Mouse (Mus musculus): ENCODE data around the gene Mga. TPM values are rescaled to one million over a fixed set of nuclear protein-coding genes. Genes with fewer than 3 reads are reported as not detected.

Gene Mga
- total and polyA plus RNA-seq, 2 experiments from 2014 or later = 11.4 to 76.4 TPM

DNA sequence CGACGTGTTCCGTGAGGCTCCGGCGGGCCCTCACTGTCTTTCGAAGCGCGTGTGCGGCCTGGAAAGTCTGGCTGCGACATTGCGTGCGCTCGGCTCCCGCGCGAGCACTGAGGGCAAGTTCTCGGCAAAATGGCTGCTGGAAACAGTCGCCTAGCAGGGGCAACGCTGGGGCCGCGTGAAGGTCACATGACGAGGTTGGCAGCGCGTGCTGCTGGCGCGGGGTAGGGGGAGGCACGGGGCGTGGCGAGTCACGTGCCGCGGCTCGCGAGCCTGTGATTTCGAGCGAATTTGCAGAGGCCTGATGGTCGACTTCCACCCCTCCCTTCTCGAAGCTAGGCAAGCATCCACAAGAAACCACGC lies 23.9 kb upstream of the Mga start:
- peak; percentile 96 for ATAC-seq
- no peaks in the 10 kb centered on the region for H3K27me3 ChIP-seq (ENCODE audit: insufficient read depth, low read length)

DNA sequence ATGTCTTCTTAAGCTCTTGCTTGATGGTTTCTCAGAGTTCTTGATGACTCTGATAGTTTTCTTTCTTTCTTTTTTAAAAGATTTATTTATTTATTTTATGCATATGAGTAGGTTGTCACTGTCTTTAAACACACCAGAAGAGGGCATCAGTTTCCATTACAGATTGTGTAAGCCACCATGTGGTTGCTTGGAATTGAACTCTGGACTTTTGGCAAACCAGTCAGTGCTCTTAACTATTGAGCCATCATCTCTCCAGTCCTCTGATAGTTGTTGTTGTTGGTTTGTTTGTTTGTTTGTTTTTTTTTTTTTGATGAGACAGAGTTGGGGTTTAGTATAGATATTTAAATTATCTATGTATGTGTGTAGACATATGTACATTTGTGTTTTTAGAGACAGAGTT lies 21.0 kb upstream of the Mga start:
- ATAC-seq (no peak), DNase-seq (ENCODE audit: low spot score) (no peak)
- Histone ChIP-seq H3K27ac (no peak overlapping the region), H3K4me2 (ENCODE audit: low read depth, low read length) (no peak overlapping the region), H3K9me3 (ENCODE audit: low read length) (no peaks in the 10 kb centered on the region), H3K4me1 (ENCODE audit: insufficient read depth, low read length) (peaks cover 8% of the 10 kb centered on the region), H3K27me3 (ENCODE audit: insufficient read depth, low read length) (no peaks in the 10 kb centered on the region), H3K4me3 (ENCODE audit: low read length) (no peak overlapping the region), H3K9ac (replicated peaks; ENCODE audit: low read length) (no peak overlapping the region), H3K36me3 (ENCODE audit: insufficient read depth, low read length) (no peaks in the 10 kb centered on the region)
- no peak for TF ChIP-seq CTCF (IDR thresholded peaks at IDR 0.05; ENCODE audit: low read depth)

More for the DNA sequence above, 23.9 kb upstream of the Mga start:
- peak; percentile 97 for DNase-seq (ENCODE audit: low spot score)
- under 1% methylated on average over 39 of the region's 39 CpGs for WGBS
- no peaks in the 10 kb centered on the region for H3K36me3 ChIP-seq (ENCODE audit: insufficient read depth, low read length)
- H3K4me1 ChIP-seq (ENCODE audit: insufficient read depth, low read length) = peaks cover 8% of the 10 kb centered on the region
- H3K9ac ChIP-seq (replicated peaks; ENCODE audit: low read length) = peak overlapping the region; percentile 80
- TF ChIP-seq CTCF (IDR thresholded peaks at IDR 0.05; ENCODE audit: low read depth) = 0 out of 2 replicates have a peak, but pooled peaks have one; percentile 3
- H3K4me2 ChIP-seq (ENCODE audit: low read depth, low read length) = peak overlapping the region; percentile 82
- H3K27ac ChIP-seq = peak overlapping the region; percentile 94
- no peaks in the 10 kb centered on the region for H3K9me3 ChIP-seq (ENCODE audit: low read length)
- H3K4me3 ChIP-seq (ENCODE audit: low read length) = peak overlapping the region; percentile 54

DNA sequence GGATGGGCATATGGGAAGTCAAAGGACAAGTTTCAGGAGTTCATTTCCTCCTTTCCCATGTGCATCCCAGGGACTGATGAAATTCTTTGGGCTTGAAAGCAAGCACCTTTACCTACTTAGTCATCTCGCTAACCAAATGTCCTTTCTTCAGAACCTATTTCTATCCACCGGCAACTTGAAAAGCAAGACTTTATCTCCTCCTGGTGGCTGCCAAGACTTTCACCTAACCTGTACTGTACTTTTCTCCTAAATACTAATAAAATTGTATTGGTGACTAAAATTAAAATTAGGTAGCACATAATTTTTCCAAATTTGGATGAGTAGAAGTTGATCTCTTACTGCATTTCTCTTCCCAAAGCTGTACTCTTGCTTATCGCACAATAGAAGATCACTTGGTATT lies 9.8 kb upstream of the Mga start:
- Histone ChIP-seq H3K9me3 (ENCODE audit: low read length) (no peaks in the 10 kb centered on the region), H3K4me2 (ENCODE audit: low read depth, low read length) (no peak overlapping the region), H3K9ac (replicated peaks; ENCODE audit: low read length) (no peak overlapping the region), H3K4me3 (ENCODE audit: low read length) (no peak overlapping the region), H3K27me3 (ENCODE audit: insufficient read depth, low read length) (no peaks in the 10 kb centered on the region), H3K27ac (no peak overlapping the region), H3K36me3 (ENCODE audit: insufficient read depth, low read length) (no peaks in the 10 kb centered on the region), H3K4me1 (ENCODE audit: insufficient read depth, low read length) (no peaks in the 10 kb centered on the region)
- 93% methylated on average over 3 of the region's 3 CpGs for WGBS
- ATAC-seq (no peak), DNase-seq (ENCODE audit: low spot score) (no peak)
- no peak for TF ChIP-seq CTCF (IDR thresholded peaks at IDR 0.05; ENCODE audit: low read depth)

DNA sequence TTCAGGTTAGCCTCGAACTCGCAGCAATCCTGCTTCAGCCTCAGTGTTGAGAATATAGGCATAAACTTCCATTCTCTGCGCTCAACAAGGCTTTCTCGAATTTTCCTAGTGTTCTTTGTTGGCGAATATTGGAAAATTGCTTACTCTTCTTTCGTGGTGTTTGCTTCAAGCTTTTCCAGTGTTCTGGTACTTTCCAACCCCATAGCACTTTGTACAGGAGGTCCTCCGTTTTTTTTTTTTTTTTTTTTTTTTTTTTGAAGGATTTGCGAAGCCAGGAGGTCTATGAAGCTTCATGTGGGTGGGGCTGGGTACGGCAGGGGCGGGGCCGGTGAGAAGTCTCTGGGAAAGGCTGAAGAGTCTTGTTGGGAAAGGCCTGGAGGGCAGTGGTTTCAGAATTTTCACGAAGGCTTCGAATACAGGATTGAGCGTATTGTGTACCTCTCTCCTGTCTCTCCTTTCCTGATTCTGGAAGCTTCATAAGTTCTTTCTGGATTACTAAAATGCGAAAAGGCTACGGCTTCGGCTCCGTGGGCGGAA lies 407 bp upstream of the Mga start:
- no peaks in the 10 kb centered on the region for H3K36me3 ChIP-seq (ENCODE audit: insufficient read depth, low read length)
- H3K4me2 ChIP-seq (ENCODE audit: low read depth, low read length) = peak overlapping the region; percentile 83
- peak; percentile 69 for ATAC-seq
- peak overlapping the region; percentile 44 for H3K9ac ChIP-seq (replicated peaks; ENCODE audit: low read length)
- peaks cover 13% of the 10 kb centered on the region for H3K4me1 ChIP-seq (ENCODE audit: insufficient read depth, low read length)
- TF ChIP-seq CTCF (IDR thresholded peaks at IDR 0.05; ENCODE audit: low read depth) = no peak
- H3K9me3 ChIP-seq (ENCODE audit: low read length) = no peaks in the 10 kb centered on the region
- 15% methylated on average over 18 of the region's 19 CpGs for WGBS
- no peaks in the 10 kb centered on the region for H3K27me3 ChIP-seq (ENCODE audit: insufficient read depth, low read length)
- peak overlapping the region; percentile 87 for H3K27ac ChIP-seq
- H3K4me3 ChIP-seq (ENCODE audit: low read length) = peak overlapping the region; percentile 50
- DNase-seq (ENCODE audit: low spot score) = no peak

DNA sequence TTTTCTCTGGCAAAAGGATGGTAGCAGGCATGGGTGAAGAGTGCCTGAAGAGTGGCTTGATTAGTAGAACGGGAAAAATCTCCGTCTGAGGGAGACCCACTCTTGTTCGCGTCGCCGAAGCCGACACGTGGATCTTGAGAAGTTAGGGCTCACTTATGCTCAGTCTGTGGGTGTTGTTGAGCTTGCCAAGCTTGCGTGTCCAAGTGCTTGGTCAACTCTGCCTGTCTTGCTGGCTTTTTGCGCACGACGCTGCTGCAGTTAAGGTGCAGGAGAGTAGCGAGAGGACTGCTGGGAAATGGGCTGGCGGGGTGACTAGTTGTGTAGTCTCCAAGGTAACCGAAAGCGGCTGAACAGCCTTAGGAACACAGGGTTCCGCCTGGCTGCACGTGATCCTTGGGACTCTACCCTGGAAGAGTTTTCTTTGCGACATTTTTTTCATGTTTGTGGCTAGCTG lies 1.1 kb downstream of the Mga start:
- TF ChIP-seq CTCF (IDR thresholded peaks at IDR 0.05; ENCODE audit: low read depth) = no peak
- H3K4me1 ChIP-seq (ENCODE audit: insufficient read depth, low read length) = peaks cover 13% of the 10 kb centered on the region
- WGBS = 6% methylated on average over 19 of the region's 19 CpGs
- H3K27ac ChIP-seq = peak overlapping the region; percentile 87; the same call in 1 of the 2 replicates
- peak overlapping the region; percentile 44; the same call in 1 of the 2 replicates for H3K9ac ChIP-seq (replicated peaks; ENCODE audit: low read length)
- peaks cover 5% of the 10 kb centered on the region; the same call in 1 of the 2 replicates for H3K36me3 ChIP-seq (ENCODE audit: insufficient read depth, low read length)
- peak overlapping the region; percentile 83 for H3K4me2 ChIP-seq (ENCODE audit: low read depth, low read length)
- DNase-seq (ENCODE audit: low spot score) = peak; percentile 64
- peak overlapping the region; percentile 50 for H3K4me3 ChIP-seq (ENCODE audit: low read length)
- no peaks in the 10 kb centered on the region for H3K9me3 ChIP-seq (ENCODE audit: low read length)
- no peak for ATAC-seq
- H3K27me3 ChIP-seq (ENCODE audit: insufficient read depth, low read length) = no peaks in the 10 kb centered on the region

DNA sequence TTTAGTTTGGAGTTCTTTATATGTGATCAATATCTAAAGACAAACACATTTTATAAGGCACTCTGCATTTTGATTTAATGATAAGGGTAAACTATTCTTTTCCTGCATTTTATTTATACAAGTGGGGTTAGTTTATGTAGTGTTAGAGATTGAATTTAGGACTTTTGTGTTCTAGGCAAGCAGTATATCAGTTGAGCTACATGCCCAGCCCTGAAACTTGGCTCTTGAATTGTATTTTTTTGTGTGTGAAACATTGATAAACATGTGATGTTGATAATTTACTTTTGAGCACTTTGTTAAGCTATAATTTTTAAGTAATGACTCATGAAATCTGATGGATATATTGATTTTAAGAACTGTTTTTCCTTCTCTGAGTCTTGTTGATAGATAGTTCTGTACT lies 19.0 kb downstream of the Mga start:
- H3K27me3 ChIP-seq (ENCODE audit: insufficient read depth, low read length) = no peaks in the 10 kb centered on the region
- no peak for TF ChIP-seq CTCF (IDR thresholded peaks at IDR 0.05; ENCODE audit: low read depth)
- ATAC-seq = no peak
- H3K4me3 ChIP-seq (ENCODE audit: low read length) = no peak overlapping the region
- no peak for DNase-seq (ENCODE audit: low spot score)
- H3K27ac ChIP-seq = no peak overlapping the region
- H3K9ac ChIP-seq (replicated peaks; ENCODE audit: low read length) = no peak overlapping the region
- no peaks in the 10 kb centered on the region for H3K4me1 ChIP-seq (ENCODE audit: insufficient read depth, low read length)
- H3K9me3 ChIP-seq (ENCODE audit: low read length) = no peaks in the 10 kb centered on the region
- H3K36me3 ChIP-seq (ENCODE audit: insufficient read depth, low read length) = no peaks in the 10 kb centered on the region; the same call in 1 of the 2 replicates
- no peak overlapping the region for H3K4me2 ChIP-seq (ENCODE audit: low read depth, low read length)

DNA sequence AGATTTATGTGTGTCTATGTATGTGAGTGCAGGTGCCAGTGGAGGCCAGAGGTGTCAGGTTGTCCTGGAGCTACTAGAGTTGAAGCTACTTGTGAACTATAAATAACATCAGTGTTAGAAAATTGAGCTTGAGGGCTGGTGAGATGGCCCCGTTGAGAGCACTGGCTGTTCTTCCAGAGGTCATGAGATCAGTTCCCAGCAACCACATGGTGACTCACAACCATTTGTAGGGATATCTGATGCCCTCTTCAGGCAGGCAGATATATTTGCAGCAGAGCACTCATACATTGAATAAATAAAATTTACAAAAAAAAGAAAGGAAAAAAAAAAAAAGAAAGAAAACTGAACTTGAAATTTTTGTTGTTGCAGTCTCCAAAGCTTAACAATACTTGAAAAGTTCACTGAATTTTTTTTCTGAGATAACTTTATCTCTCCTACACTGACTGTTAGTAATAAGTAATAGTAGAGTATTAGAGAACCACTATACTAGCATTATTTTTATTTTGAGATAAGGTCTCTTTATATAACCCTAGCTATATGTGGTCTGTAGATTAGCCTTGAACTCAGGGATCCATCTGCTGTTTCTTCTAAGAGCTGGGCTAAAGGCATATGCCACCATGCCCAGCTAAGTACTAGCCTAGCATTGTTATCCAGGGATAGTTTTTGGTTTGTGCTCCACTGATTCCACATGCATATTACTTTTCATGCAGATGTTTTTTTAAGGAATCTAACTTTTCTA lies 20.8 kb downstream of the Mga start:
- Histone ChIP-seq H3K36me3 (ENCODE audit: insufficient read depth, low read length) (no peaks in the 10 kb centered on the region; the same call in 1 of the 2 replicates), H3K4me1 (ENCODE audit: insufficient read depth, low read length) (no peaks in the 10 kb centered on the region), H3K9ac (replicated peaks; ENCODE audit: low read length) (no peak overlapping the region), H3K4me3 (ENCODE audit: low read length) (no peak overlapping the region), H3K4me2 (ENCODE audit: low read depth, low read length) (no peak overlapping the region), H3K27me3 (ENCODE audit: insufficient read depth, low read length) (no peaks in the 10 kb centered on the region), H3K9me3 (ENCODE audit: low read length) (no peaks in the 10 kb centered on the region), H3K27ac (no peak overlapping the region)
- DNase-seq (ENCODE audit: low spot score) (no peak), ATAC-seq (no peak)
- 75% methylated on average over 1 of the region's 1 CpGs for WGBS
- TF ChIP-seq CTCF (IDR thresholded peaks at IDR 0.05; ENCODE audit: low read depth) = no peak

Data from hindbrain, postnatal 0 days (tissue).